ENCODE assay signal across 8 mouse cellular contexts in the genomic region with DNA sequence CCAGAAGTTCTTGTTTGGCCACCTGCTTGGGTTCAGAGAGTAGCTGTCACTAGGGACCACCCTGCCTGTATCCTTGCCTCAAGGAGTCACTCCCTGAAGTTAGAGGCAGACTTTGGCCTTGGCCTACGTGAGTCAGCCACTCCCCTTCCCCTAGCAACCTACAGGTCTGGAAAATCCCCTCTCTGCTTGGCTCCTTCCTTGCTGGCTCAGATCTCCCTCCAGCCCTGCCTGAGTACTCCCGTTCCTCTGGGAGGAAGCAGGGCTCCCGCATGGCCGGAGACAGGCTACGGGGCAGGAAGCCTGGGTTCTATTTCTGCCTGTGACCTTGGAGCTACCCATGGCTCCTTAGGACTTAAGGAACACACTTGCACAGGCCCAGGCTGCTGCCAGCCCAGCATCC. TPM values are rescaled to one million over a fixed set of nuclear protein-coding genes. Genes with fewer than 3 reads are reported as not detected.
DNase-seq lines count a peak whose midpoint lies in the region; ATAC-seq lines count a peak whose summit lies in the region.

No protein-coding gene starts in this region.

- H3K36me3 ChIP-seq in midbrain, embryonic 13.5 days, result no peaks in the 10 kb centered on the region
- H3K36me3 ChIP-seq in midbrain, embryonic 15.5 days (replicated peaks), result no peaks in the 10 kb centered on the region
- H3K36me3 ChIP-seq in heart, embryonic 16.5 days (ENCODE audit: control insufficient read depth, insufficient read depth), result peaks cover 11% of the 10 kb centered on the region

- no peak overlapping the region for H3K9ac ChIP-seq in midbrain, embryonic 13.5 days (replicated peaks)
- no peak overlapping the region for H3K9ac ChIP-seq in midbrain, embryonic 15.5 days
- H3K9ac ChIP-seq in heart, embryonic 16.5 days (ENCODE audit: low read length), result peak overlapping the region; percentile 58

- no peak overlapping the region for H3K4me2 ChIP-seq in midbrain, embryonic 13.5 days (replicated peaks)
- H3K4me2 ChIP-seq in midbrain, embryonic 15.5 days, result no peak overlapping the region
- 0 out of 2 replicates have a peak overlapping the region, but pooled peaks have one; percentile 16 for H3K4me2 ChIP-seq in heart, embryonic 16.5 days (ENCODE audit: low read depth, low read length)

- no peak for ATAC-seq in midbrain, embryonic 13.5 days
- no peak for ATAC-seq in midbrain, embryonic 15.5 days (replicated peaks)
- peak; percentile 17 for ATAC-seq in heart, embryonic 16.5 days (replicated peaks; ENCODE audit: extremely low read depth, insufficient read depth, low FRiP score)
- no peak for ATAC-seq in CD4-positive, CD25-positive, alpha-beta regulatory T cell, adult 4 months
- ATAC-seq in cerebellum, adult (ENCODE audit: insufficient number of reproducible peaks, low FRiP score, low TSS enrichment), result no peak

- no peak overlapping the region for H3K4me3 ChIP-seq in midbrain, embryonic 13.5 days (replicated peaks)
- no peak overlapping the region for H3K4me3 ChIP-seq in midbrain, embryonic 15.5 days
- H3K4me3 ChIP-seq in heart, embryonic 16.5 days (ENCODE audit: low read length), result no peak overlapping the region

- H3K9me3 ChIP-seq in midbrain, embryonic 13.5 days, result no peaks in the 10 kb centered on the region
- no peaks in the 10 kb centered on the region for H3K9me3 ChIP-seq in midbrain, embryonic 15.5 days
- H3K9me3 ChIP-seq in heart, embryonic 16.5 days (replicated peaks; ENCODE audit: control insufficient read depth, low read length), result no peaks in the 10 kb centered on the region

- DNase-seq in kidney, postnatal 10 days, result peak; percentile 80
- DNase-seq in yolk sac, embryonic 10.5 days (ENCODE audit: low spot score), result peak; percentile 61
- no peak for DNase-seq in right cerebral cortex, postnatal 25 days

- peak overlapping the region; percentile 39 for H3K27ac ChIP-seq in midbrain, embryonic 13.5 days
- no peak overlapping the region for H3K27ac ChIP-seq in midbrain, embryonic 15.5 days
- H3K27ac ChIP-seq in heart, embryonic 16.5 days (ENCODE audit: low read length), result peak overlapping the region; percentile 84

- no peaks in the 10 kb centered on the region for H3K27me3 ChIP-seq in midbrain, embryonic 13.5 days
- no peaks in the 10 kb centered on the region for H3K27me3 ChIP-seq in midbrain, embryonic 15.5 days (replicated peaks)
- no peaks in the 10 kb centered on the region for H3K27me3 ChIP-seq in heart, embryonic 16.5 days (ENCODE audit: control insufficient read depth, insufficient read depth, low read length)

- 81% methylated on average over 5 of the region's 5 CpGs for WGBS in midbrain, embryonic 13.5 days
- WGBS in midbrain, embryonic 15.5 days, result 72% methylated on average over 5 of the region's 5 CpGs
- WGBS in heart, embryonic 16.5 days, result 49% methylated on average over 5 of the region's 5 CpGs

- H3K4me1 ChIP-seq in midbrain, embryonic 13.5 days (replicated peaks), result peaks cover 10% of the 10 kb centered on the region
- peaks cover 12% of the 10 kb centered on the region; the same call in 1 of the 2 replicates for H3K4me1 ChIP-seq in midbrain, embryonic 15.5 days
- peaks cover 79% of the 10 kb centered on the region for H3K4me1 ChIP-seq in heart, embryonic 16.5 days (ENCODE audit: control insufficient read depth, insufficient read depth, low read length)

RNA-seq across cellular contexts. Expression of gene Hspg2, which starts 28.8 kb away (rescaled TPM):
- 4.2 and 5.0 TPM in 2 replicates for polyA plus RNA-seq in midbrain, embryonic 13.5 days (2015; fragmentation: Nextera tagmentation; extraction: Ambion mirVana)
- 4.0 and 4.1 TPM in 2 replicates for polyA plus RNA-seq in midbrain, embryonic 15.5 days (2015; fragmentation: Nextera tagmentation; extraction: Ambion mirVana)
- 52.0 and 56.3 TPM in 2 replicates for polyA plus RNA-seq in heart, embryonic 16.5 days (2015; fragmentation: Nextera tagmentation; extraction: Ambion mirVana)
- not detected for polyA plus RNA-seq in CD4-positive, CD25-positive, alpha-beta regulatory T cell, adult 4 months (2017; shearing (Covaris generic))

RNA-seq across cellular contexts. Expression of gene 1700013G24Rik, which starts 44.3 kb away (rescaled TPM):
- not detected in 2 replicates for polyA plus RNA-seq in midbrain, embryonic 13.5 days (2015; fragmentation: Nextera tagmentation; extraction: Ambion mirVana)
- polyA plus RNA-seq in midbrain, embryonic 15.5 days (2015; fragmentation: Nextera tagmentation; extraction: Ambion mirVana), result not detected in 2 replicates
- not detected in 2 replicates for polyA plus RNA-seq in heart, embryonic 16.5 days (2015; fragmentation: Nextera tagmentation; extraction: Ambion mirVana)
- not detected for polyA plus RNA-seq in CD4-positive, CD25-positive, alpha-beta regulatory T cell, adult 4 months (2017; shearing (Covaris generic))
